31 mouse cellular contexts compared by ENCODE assay signal in genomic region chr2:122132618-122133017, GRCm38 (mm10). TPM values are rescaled to one million over a fixed set of nuclear protein-coding genes. Genes with fewer than 3 reads are reported as not detected.
A peak's percentile ranks its signal among the peaks of the same experiment; 100 is the strongest.
DNase-seq lines count a peak whose midpoint lies in the region; ATAC-seq and TF ChIP-seq lines count a peak whose summit lies in the region.
"Had no signal": no experiment of that assay in that cellular context is flagged by ENCODE, and none has a peak within 500 bp of the region (broad histone marks: within the 10 kb centered on the region; RNA-seq: fewer than 3 reads in every experiment).

No protein-coding gene starts in this region.

- peak; percentile 84 for DNase-seq in heart, adult 11 months
- no peak for DNase-seq in heart, adult 8-10 months (ENCODE audit: low spot score)
- DNase-seq in G1E (ENCODE audit: low spot score), result no peak
- DNase-seq in lung, postnatal 25 days (ENCODE audit: low spot score), result no peak
- DNase-seq in yolk sac, embryonic 10.5 days (ENCODE audit: low spot score), result no peak
- no peak for DNase-seq in lung, postnatal 36 days
- DNase-seq: adrenal gland, adult 8-10 months; adrenal gland, postnatal 14 days; adrenal gland, postnatal 36 days; B cell, adult 2 months; cerebellum, adult 11 months; cerebellum, adult 18-20 months; cerebellum, adult 8-10 months; cerebellum, adult 9-11 months; cerebellum, postnatal 14 days; cerebellum, postnatal 36 days; forebrain, postnatal 0 days had no signal

- peaks cover 61% of the 10 kb centered on the region for H3K4me1 ChIP-seq in G1E (ENCODE audit: insufficient read depth, low read depth, low read length)
- H3K4me1 ChIP-seq: embryonic facial prominence, embryonic 12.5 days; forebrain, embryonic 13.5 days; forebrain, embryonic 15.5 days had no signal

- TF ChIP-seq CTCF in G1E (IDR thresholded peaks at IDR 0.05; ENCODE audit: low read depth, low read length), result no peak

- H3K4me3 ChIP-seq in G1E (ENCODE audit: low read depth, low read length), result no peak overlapping the region
- H3K4me3 ChIP-seq: embryonic facial prominence, embryonic 10.5 days; embryonic facial prominence, embryonic 12.5 days; forebrain, embryonic 13.5 days; forebrain, embryonic 15.5 days had no signal

- peak; percentile 52 for ATAC-seq in G1E (ENCODE audit: extremely low read depth, insufficient number of reproducible peaks, low FRiP score, poor library complexity, severe bottlenecking)
- ATAC-seq in common myeloid progenitor, adult 5-6 weeks (replicated peaks; ENCODE audit: low read depth, poor library complexity, severe bottlenecking), result peak; percentile 29; the same call in 1 of the 2 replicates
- ATAC-seq in megakaryocyte, adult 5-6 weeks (ENCODE audit: poor library complexity, severe bottlenecking), result peak; percentile 60; the same call in 1 of the 2 replicates
- ATAC-seq: activated CD4-positive, CD25-positive, alpha-beta regulatory T cell, adult 4 months; CD4-positive, CD25-positive, alpha-beta regulatory T cell, adult 4 months; forebrain, embryonic 13.5 days; forebrain, embryonic 15.5 days; forebrain, postnatal 0 days; Patski had no signal

- no peaks in the 10 kb centered on the region for H3K27me3 ChIP-seq in G1E (ENCODE audit: insufficient read depth, low read length)
- H3K27me3 ChIP-seq: embryonic facial prominence, embryonic 12.5 days; forebrain, embryonic 13.5 days; forebrain, embryonic 15.5 days had no signal

- peaks cover 3% of the 10 kb centered on the region for H3K9me3 ChIP-seq in G1E (replicated peaks)
- H3K9me3 ChIP-seq: embryonic facial prominence, embryonic 10.5 days; embryonic facial prominence, embryonic 12.5 days; forebrain, embryonic 13.5 days; forebrain, embryonic 15.5 days had no signal

- H3K36me3 ChIP-seq in G1E (replicated peaks), result no peaks in the 10 kb centered on the region
- H3K36me3 ChIP-seq: embryonic facial prominence, embryonic 10.5 days; embryonic facial prominence, embryonic 12.5 days; forebrain, embryonic 15.5 days had no signal

RNA-seq across cellular contexts. Expression of gene Spg11, which starts 14.4 kb away (rescaled TPM):
- total RNA-seq in heart, adult 8-10 months (2022), result 10 to 100 TPM; 10.8 to 11.7 (median 11.6) TPM
- 10.4 and 15.5 TPM in 2 replicates for total RNA-seq in G1E (2014; fragmentation: Nextera tagmentation)
- 9.9 and 10.7 TPM in 2 replicates for total RNA-seq in G1E (2017)
- polyA plus RNA-seq in G1E (2012), result 1.1 TPM in 2 replicates
- 13.8 and 15.2 TPM in 2 replicates for total RNA-seq in common myeloid progenitor, adult 5-6 weeks (2017)
- total RNA-seq in megakaryocyte, adult 5-6 weeks (2015), result 11.2 TPM in 2 replicates
- 14.8 and 15.3 TPM in 2 replicates for total RNA-seq in megakaryocyte, adult 5-6 weeks (2017)

RNA-seq across cellular contexts. Expression of gene B2m, which starts 14.9 kb away (rescaled TPM):
- total RNA-seq in heart, adult 8-10 months (2022), result 100 to 1,000 TPM; 199 to 255 (median 220) TPM
- total RNA-seq in G1E (2014; fragmentation: Nextera tagmentation) (996 and 1,120 TPM in 2 replicates), G1E (2017) (2,007 and 2,025 TPM in 2 replicates)
- polyA plus RNA-seq in G1E (2012), result 28.8 and 29.6 TPM in 2 replicates
- total RNA-seq in common myeloid progenitor, adult 5-6 weeks (2017), result 2,084 and 2,334 TPM in 2 replicates
- 5,498 and 5,622 TPM in 2 replicates for total RNA-seq in megakaryocyte, adult 5-6 weeks (2015)
- total RNA-seq in megakaryocyte, adult 5-6 weeks (2017), result 2,725 and 3,039 TPM in 2 replicates

RNA-seq across cellular contexts. Expression of gene Trim69, which starts 27.9 kb away (rescaled TPM):
- under 1 TPM in 1 of 4 experiments, not detected in 3; 0.22 TPM for total RNA-seq in heart, adult 8-10 months (2022)
- total RNA-seq in G1E (2014; fragmentation: Nextera tagmentation), result not detected in 2 replicates
- not detected in 2 replicates for total RNA-seq in G1E (2017)
- not detected in 2 replicates for polyA plus RNA-seq in G1E (2012)
- not detected in 2 replicates for total RNA-seq in common myeloid progenitor, adult 5-6 weeks (2017)
- not detected in 2 replicates for total RNA-seq in megakaryocyte, adult 5-6 weeks (2015)
- 0.33 TPM in 1 of 2 replicates, not detected in the other for total RNA-seq in megakaryocyte, adult 5-6 weeks (2017)
- total RNA-seq: adrenal gland, adult 8-10 months; adrenal gland, postnatal 14 days; forebrain, postnatal 0 days had no signal
- polyA plus RNA-seq: cortical plate, adult 2 months; embryonic facial prominence, embryonic 10.5 days; embryonic facial prominence, embryonic 12.5 days; forebrain, embryonic 11.5 days; forebrain, embryonic 13.5 days; forebrain, embryonic 15.5 days; forebrain, postnatal 0 days had no signal

RNA-seq across cellular contexts. Expression of gene Patl2, which starts 53.4 kb away (rescaled TPM):
- total RNA-seq in heart, adult 8-10 months (2022), result not detected
- total RNA-seq in G1E (2014; fragmentation: Nextera tagmentation) (1.1 and 1.9 TPM in 2 replicates), G1E (2017) (13.7 and 14.5 TPM in 2 replicates)
- 0.04 and 0.09 TPM in 2 replicates for polyA plus RNA-seq in G1E (2012)
- not detected in 2 replicates for total RNA-seq in common myeloid progenitor, adult 5-6 weeks (2017)
- total RNA-seq in megakaryocyte, adult 5-6 weeks (2015), result not detected in 2 replicates
- not detected in 2 replicates for total RNA-seq in megakaryocyte, adult 5-6 weeks (2017)
- total RNA-seq: adrenal gland, adult 18-20 months; adrenal gland, postnatal 36 days; CH12.LX; forebrain, postnatal 0 days had no signal
- polyA plus RNA-seq: embryonic facial prominence, embryonic 12.5 days; embryonic facial prominence, embryonic 14.5 days; forebrain, embryonic 11.5 days; forebrain, embryonic 13.5 days; forebrain, embryonic 15.5 days; forebrain, postnatal 0 days had no signal

RNA-seq across cellular contexts. Expression of gene Terb2, which starts 53.5 kb away (rescaled TPM):
- not detected for total RNA-seq in heart, adult 8-10 months (2022)
- total RNA-seq in G1E (2014; fragmentation: Nextera tagmentation) (not detected in 2 replicates), G1E (2017) (not detected in 2 replicates)
- not detected in 2 replicates for polyA plus RNA-seq in G1E (2012)
- total RNA-seq in common myeloid progenitor, adult 5-6 weeks (2017), result not detected in 2 replicates
- total RNA-seq in megakaryocyte, adult 5-6 weeks (2015), result not detected in 2 replicates
- total RNA-seq in megakaryocyte, adult 5-6 weeks (2017), result not detected in 2 replicates
- total RNA-seq: adrenal gland, adult 18-20 months; adrenal gland, adult 8-10 months; adrenal gland, postnatal 14 days; adrenal gland, postnatal 36 days; CH12.LX; forebrain, postnatal 0 days had no signal
- polyA plus RNA-seq: activated CD4-positive, CD25-positive, alpha-beta regulatory T cell, adult 4 months; CD4-positive, CD25-positive, alpha-beta regulatory T cell, adult 4 months; cortical plate, adult 2 months; embryonic facial prominence, embryonic 10.5 days; embryonic facial prominence, embryonic 12.5 days; embryonic facial prominence, embryonic 14.5 days; forebrain, embryonic 11.5 days; forebrain, embryonic 13.5 days; forebrain, embryonic 15.5 days; forebrain, postnatal 0 days; Patski had no signal
